Mouse (Mus musculus): ENCODE results near the gene Zfp811. TPM values are rescaled to one million over a fixed set of nuclear protein-coding genes. Genes with fewer than 3 reads are reported as not detected.

The Zfp811 gene
- polyA plus RNA-seq, 1 experiment from 2014 or later: 0.18 TPM

DNA sequence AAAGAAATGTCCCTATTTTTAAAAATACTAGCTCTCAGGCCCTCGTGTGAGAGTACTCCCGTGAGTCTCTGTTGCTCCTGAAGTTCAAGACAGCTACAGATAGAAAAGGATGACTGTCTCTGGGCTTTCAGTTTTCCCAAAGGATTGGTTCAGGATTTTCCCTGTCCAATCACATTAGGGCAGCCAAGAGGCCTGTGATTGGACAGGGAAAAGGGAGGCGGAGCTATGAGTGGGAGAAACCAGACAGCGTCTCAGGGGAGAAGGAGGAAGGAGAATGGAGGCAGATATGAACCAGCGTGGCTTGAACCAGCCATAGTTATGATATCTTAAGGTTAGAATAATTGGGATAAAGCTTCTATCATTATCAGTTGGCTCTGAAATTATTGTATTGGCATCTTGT, 59.1 kb downstream of the Zfp811 start:
- H3K27me3 ChIP-seq (replicated peaks): no peaks in the 10 kb centered on the region
- H3K4me1 ChIP-seq: no peaks in the 10 kb centered on the region
- no peaks in the 10 kb centered on the region for H3K9me3 ChIP-seq (replicated peaks)
- no peak for ATAC-seq
- no peak overlapping the region for H3K27ac ChIP-seq
- H3K4me3 ChIP-seq: no peak overlapping the region
- H3K9ac ChIP-seq: no peak overlapping the region
- no peak overlapping the region for H3K4me2 ChIP-seq
- 40% methylated on average over 5 of the region's 5 CpGs for WGBS (ENCODE audit: insufficient replicate concordance)
- H3K36me3 ChIP-seq: no peaks in the 10 kb centered on the region

Other genes with a start within 250 kb of the Zfp811 start
- not detected in 2 replicates for gene Cyp4f37, start 188.6 kb downstream of the Zfp811 start, polyA plus RNA-seq (2016; fragmentation: Nextera tagmentation; extraction: Ambion mirVana)
- not detected in 2 replicates for gene Cyp4f40, start 151.0 kb downstream of the Zfp811 start, polyA plus RNA-seq (2016; fragmentation: Nextera tagmentation; extraction: Ambion mirVana)
- gene Cyp4f15, start 124.3 kb downstream of the Zfp811 start, polyA plus RNA-seq (2016; fragmentation: Nextera tagmentation; extraction: Ambion mirVana): 2.3 and 2.7 TPM in 2 replicates
- gene Zfp871, start 21.6 kb downstream of the Zfp811 start, polyA plus RNA-seq (2016; fragmentation: Nextera tagmentation; extraction: Ambion mirVana): 15.4 and 16.4 TPM in 2 replicates
- 2.5 and 4.0 TPM in 2 replicates for gene Zfp799, start 20.3 kb upstream of the Zfp811 start, polyA plus RNA-seq (2016; fragmentation: Nextera tagmentation; extraction: Ambion mirVana)
- 1.8 and 2.8 TPM in 2 replicates for gene Zfp870, start 81.7 kb upstream of the Zfp811 start, polyA plus RNA-seq (2016; fragmentation: Nextera tagmentation; extraction: Ambion mirVana)
- gene Cyp4f14, start 107.4 kb upstream of the Zfp811 start, polyA plus RNA-seq (2016; fragmentation: Nextera tagmentation; extraction: Ambion mirVana): not detected in 2 replicates
- 5.2 and 5.4 TPM in 2 replicates for gene Cyp4f13, start 137.5 kb upstream of the Zfp811 start, polyA plus RNA-seq (2016; fragmentation: Nextera tagmentation; extraction: Ambion mirVana)
- 7.0 and 7.7 TPM in 2 replicates for gene Zfp472, start 155.9 kb upstream of the Zfp811 start, polyA plus RNA-seq (2016; fragmentation: Nextera tagmentation; extraction: Ambion mirVana)
- gene Zfp952, start 183.2 kb upstream of the Zfp811 start, polyA plus RNA-seq (2016; fragmentation: Nextera tagmentation; extraction: Ambion mirVana): 4.3 and 4.4 TPM in 2 replicates
- gene Zfp763, start 223.5 kb upstream of the Zfp811 start, polyA plus RNA-seq (2016; fragmentation: Nextera tagmentation; extraction: Ambion mirVana): 3.3 and 3.5 TPM in 2 replicates